Mouse (Mus musculus) adrenal gland, postnatal 14 days (tissue): ENCODE data around the gene Mmab. TPM values are rescaled to one million over a fixed set of nuclear protein-coding genes. Genes with fewer than 3 reads are reported as not detected.

Experiments used
- DNase-seq: peaks from one replicate; pipeline ENCODE4 v3.0.0; 2021; ENCODE audit warnings: mixed read lengths
- microRNA-seq, 2 experiments: library from miRNA; unstranded; fragments of <30 nt; microRNA quantifications; one replicate each; pipeline ENCODE4 v1.2.0; 2021
- total RNA-seq: library from RNA; stranded (reverse); gene quantifications from 2 replicates; pipeline ENCODE4 v1.2.3, GENCODE M21; 2021

Gene Mmab
- total RNA-seq, 1 experiment from 2014 or later = 18.0 TPM

DNA sequence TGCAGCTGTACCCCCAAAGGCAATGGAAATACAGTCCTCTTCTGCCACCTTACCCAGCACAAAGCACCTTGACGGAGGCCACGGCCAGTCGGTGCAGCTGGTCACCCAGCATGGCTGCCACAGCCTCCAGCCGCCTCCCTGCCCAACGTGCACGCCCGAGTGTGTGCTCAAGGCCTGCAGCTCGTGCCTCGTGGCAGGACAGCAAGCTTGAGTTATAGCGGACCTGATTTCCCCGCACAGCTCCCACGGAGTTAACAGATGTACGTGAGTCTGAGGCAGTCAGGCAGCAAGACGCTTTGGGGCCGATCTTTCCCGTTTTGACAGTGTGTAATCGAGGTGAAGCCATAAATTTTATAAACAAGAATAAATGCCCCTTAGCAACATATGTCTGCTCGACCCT lies 15.2 kb downstream of the Mmab start:
- no peak for DNase-seq

DNA sequence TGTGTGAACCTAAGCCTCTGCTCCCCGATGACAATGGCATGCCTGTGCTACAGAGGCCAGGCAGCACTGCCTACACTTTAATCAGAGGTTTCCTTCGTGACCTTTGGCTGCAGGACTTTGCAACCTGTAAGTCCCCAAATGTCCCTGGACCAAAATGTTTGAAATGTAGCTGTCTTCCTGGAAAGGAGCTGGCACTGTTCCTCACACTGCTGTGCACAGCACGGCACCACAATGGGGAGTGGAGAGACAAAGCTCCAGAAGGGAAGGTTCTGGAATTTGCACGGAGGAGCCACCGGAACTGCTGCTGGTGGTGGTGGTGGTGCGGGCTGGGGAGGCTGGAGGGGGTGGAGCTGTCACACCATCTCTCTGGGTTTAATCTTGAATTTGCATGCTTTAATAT lies 17.1 kb downstream of the Mmab start:
- no peak for DNase-seq

DNA sequence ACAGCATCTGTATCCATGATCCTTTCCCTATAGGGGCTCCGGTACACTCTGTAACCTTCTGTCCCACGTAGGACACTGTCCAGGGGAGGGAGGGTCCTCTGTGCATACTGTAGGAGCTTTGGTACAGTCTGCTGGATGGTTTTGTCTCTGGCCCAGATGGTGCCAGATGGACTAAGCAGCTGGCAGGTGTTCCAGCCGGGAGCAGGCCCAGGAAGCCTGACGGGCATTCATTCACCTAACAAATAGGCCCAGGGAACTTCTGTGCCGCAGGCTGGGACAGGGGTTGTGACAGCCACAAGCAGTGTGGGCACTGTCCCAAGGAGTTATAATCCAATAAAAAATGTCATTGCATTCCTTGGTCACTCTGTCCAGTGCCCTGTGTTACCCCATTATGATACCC lies 19.9 kb downstream of the Mmab start:
- DNase-seq = no peak

DNA sequence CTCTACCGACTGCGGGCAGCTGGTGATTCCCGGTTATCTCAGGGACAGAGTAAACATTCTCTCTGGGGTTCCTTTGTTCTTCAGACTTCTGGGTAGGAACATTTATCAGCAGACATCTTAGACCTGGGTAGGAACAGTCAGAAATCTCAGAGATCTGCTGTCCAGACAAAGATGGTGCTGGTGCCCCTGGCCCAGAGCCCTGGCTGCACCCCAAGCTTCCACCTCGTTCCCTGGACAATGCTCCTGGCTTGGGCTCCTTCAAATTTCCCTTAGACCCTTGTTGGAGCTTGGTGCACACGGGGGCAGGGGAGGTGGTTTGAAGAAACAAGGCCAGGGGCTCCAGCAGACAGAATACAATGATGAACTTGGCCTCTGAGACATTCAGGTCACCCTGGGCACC lies 21.3 kb downstream of the Mmab start:
- no peak for DNase-seq

DNA sequence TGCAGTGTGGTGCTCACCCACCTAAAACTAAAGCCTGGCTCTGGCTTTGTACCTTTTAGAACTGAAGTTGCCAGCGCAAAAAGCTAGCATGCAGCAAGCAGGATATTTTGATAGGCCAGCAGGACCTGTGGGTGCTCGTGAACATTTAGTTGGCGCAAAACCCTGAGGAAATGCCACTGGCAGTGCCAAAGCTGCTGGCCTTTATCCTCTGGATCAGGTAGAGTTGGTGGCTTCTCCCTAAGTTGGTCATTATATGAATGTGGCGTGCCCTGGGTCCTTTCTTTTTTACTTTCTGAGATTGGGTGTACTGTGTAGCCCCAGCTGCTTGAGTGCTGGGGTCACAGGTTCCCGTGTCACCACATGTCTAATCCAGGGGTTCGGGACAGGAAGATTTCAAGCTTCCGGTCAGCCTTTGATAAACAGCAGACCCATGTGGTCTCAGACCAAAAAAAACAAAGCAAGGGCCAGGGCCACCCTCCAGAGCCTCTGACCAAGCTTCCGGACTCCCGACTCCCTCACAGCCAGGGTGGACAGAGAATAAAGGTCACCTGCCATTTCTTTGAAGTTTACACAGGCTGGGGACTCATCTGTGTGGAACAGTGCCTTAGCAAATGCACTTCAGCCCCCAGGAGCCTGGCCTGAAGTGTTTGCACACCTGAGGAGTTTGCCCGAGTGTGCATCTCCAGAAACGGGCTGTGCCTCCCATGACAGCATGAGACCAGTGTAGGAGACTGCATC lies 22.1 kb downstream of the Mmab start:
- no peak for DNase-seq

DNA sequence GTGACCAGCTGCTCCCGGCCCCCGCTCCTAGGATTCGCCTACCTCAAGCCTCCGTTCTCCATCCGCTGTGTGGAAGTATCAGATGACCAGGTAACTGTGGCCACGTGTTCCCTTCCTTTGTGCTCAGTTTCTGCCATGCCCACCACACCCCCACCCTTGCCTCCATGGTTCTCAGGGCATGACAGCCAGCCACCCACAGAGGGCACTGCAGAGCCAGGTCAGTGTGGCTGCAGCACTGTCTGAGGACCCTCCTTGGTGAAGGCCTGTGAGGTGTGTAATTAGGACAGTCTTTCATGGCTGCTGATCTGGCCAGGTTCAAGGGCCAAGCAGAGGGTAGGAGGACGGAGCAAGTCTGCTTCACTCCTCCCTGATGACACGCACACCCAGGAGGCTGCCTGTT lies 25.3 kb downstream of the Mmab start:
- DNase-seq = peak; percentile 50

DNA sequence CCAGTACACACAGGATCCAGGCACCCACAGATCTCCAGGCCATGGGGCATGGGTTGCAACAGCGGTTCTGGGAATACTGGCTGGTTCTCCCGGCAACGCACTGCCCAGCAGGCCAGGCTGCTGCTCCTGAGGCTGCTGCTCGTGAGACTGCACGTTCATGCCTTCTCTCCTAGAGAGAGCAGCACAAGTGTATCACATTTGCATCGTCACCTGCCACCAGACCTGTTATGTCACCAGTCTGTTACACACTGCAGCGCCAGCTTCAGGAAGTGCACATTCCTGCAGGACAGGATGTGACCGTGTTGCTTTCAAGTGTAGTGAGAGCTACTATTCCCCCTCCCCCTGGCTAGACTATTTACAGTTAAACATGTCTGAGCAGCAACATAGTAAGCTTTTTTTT lies 27.0 kb downstream of the Mmab start:
- DNase-seq = no peak

DNA sequence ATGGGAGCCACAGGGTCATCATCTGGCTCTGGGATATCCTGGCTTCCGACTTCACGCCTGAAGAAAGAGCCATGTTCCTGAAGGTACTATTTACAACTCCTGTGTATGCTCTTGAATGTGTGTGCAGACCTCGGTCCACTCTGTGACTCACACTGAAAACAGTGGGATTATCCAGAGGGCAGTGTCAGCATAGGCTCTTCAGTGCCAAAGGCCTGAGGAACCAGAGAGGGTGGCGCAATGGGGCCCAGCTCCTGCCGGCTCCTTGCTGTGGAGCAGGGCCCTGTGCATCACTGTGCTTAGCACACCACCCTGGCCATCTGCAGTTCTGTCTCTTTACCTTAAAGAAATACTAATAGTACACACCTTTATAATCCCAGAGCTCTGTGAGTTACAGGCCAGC lies 28.3 kb downstream of the Mmab start:
- no peak for DNase-seq

DNA sequence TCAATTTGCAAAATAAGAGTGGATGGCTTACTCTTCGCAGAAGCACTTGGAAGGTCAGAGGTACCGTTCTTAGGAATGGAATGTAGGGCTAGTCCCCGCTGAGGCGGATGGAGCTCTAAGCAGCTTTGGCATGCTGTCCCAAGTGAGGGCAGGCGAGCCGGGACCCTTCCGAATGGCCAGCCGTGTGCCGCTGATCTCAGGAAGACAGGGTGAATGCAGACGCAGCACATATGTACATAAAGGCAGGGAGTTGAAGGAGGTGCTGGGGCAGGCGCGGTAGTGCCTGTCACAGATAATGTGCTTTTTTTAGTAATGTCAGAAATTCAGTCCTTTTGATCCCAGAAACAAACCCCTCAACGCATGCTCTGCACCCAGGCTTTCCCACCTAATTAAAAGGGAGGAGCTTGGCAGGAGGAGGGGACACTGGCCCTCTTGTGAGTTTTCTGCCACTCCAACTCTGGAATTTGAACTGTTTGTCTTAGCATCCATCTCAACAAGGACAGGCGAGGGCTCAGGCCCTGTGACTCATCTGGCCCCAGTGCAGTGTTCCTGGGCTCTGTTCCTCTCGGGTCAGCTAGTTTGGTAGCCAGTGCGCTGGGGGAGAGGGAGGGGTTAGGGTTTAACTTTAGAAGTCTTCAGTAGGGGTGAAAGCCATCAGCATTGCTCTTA lies 30.7 kb downstream of the Mmab start:
- DNase-seq = peak; percentile 67

DNA sequence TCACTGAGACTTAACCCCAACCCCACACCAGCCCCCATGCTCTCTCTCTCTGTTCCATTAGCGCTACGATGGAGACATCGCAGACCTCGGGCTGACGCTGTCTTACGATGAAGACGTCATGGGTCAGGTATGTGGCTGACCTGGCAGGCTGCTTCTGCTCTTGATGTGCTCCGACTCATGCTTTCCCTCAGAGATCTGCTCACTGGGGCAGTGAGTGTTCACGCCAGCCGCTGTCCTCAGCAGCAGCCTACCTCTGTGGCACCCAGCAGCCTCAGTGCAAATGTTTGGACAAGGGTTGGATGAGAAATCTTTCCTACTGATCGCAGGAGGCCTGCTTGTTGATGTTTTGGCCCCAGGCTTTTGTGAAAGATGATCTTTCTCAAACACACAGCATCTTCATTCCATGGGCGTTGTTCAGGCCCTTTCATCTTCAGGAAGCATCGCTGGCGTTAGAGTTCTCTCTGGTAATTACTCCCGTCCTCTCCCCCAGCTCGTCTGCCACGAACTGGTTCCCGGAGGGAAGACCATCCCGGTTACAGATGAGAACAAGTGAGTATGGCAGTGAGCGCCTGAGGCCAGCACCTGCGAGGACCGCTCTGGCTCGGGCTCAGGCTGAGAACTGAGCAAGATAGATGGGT lies 31.4 kb downstream of the Mmab start:
- DNase-seq = no peak

DNA sequence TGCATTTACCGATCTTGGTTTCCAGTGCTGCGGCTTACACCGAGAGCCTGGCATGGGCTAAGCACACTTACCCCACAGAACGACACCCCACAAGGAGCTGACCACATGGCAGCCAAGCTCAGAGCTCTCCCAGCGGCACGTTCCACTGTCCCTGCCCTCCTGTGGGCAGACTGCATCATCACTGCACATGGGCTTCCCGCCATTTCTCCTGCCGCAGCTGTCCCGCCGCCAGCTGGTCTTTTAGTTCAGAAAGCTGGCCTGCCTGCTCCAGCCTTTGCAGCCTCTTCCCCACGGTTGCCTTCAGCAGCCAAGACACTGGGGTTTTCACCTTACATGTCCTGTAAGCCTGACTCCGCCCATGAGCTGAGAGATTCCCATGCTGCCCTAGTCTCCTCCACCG lies 33.4 kb downstream of the Mmab start:
- no peak for DNase-seq

DNA sequence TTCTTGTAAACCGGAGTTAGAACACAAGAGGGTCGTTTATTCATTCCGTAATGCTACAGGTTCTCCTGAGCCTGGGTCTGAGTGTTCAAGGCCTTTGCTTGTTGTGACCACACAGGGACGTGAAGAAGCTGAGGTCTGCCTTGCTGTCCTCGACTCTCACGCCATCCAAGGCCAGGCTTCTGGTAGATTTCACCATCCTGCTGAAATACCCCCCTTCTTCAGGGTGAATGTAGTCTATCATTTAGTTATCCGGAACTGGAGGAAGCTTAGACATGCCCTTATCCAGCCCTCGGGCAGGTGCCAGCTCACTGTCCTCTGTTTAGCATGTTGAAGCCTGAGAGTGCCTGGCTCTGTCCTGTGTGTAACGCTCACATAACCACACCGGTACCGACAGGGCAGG lies 35.0 kb downstream of the Mmab start:
- peak; percentile 65 for DNase-seq

DNA sequence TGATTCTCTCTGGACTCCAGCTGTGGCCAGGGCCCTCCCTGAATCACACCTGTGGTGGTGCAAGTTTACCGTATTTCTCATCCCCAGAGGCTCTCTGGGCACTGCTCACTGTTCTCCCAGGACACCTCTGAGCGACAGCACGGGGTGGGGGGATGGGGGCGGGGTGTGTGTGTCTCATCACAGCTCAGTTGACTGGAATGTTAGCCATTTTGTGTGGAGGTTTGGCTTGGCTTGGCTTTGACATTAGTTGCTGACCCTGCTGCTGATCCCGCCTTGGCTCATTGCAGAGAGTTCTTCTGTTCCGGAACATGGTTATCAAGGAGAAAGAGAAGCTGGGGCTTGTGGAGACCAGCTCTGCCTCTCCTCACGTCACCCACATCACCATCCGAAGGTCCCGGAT lies 36.0 kb downstream of the Mmab start:
- no peak for DNase-seq

DNA sequence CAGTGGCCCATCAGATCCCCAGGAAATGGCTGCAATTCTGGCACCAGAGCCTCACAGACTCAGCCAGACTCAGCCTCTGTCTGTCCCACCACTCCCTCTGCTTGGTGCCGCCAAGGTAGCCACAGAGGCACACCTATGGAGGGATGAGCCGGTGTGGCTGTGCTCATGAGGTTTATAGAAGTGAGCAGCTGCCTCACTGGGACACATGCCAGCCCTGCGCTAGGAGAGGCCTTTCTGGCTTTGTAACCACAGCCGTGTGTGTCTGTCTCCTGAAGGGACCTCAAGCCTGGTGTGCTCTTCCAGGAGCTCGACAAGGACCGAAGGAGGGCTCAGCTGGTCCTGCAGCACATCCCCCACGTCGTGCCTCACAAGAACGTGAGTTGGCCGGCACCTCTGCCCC lies 36.6 kb downstream of the Mmab start:
- DNase-seq = peak; percentile 42

DNA sequence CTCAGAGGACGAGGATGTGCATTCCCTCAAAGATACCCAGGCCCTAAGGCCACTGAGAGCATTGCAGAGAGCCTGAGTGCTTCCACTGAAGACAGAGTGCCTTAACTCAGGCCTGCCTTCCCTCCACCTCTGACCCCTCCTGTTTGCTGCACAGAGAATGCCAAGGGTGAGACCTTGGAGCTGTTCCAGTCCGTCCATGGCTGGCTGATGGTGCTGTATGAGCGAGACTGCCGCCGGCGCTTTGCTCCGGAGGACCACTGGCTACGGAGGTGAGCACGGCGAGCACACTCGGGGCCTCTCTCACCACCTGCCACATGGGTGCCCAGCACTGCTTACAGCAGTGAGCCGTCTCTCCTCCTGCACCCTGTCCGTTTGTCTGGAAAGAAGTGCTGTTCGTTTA lies 37.3 kb downstream of the Mmab start:
- DNase-seq = peak; percentile 88

DNA sequence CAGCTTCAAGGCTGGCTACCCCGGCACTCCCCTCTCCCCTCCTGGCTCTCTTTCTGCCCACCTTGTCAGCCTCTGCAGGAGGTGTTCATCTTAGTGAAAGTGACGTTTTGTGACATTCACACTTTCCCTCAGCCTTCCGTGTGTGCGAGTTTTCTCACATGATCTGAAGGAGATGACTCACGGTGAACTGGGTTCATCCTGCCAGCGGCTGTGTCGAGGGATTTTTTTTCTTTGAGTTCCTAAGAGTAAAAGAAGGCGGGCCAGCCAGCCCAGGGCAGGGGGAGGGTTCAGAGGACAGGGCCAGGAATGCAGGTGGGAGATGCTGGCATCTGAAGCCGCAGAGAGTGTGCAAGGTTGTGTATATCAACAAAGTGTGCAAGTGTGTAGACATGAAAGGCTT lies 50.7 kb downstream of the Mmab start:
- DNase-seq = no peak

DNA sequence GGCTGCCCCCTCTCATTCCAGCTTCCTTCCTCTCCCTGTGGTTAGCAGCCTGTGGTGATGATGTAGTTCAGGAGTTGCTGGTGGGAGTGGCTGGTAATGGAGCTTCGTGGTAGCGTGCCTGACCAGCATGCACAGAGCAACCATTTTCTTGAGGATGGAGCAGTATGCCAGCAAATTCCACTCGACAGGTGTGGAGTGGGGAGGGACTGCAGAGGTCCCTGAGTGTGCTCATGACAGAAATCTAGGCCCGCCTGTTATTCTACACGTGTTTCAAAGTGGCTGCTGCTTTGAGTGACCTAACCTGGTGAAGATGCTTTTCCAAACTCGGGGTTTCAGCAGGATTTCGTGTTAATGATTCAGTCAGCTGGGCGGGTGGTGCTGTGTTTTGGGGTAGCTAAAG lies 59.4 kb downstream of the Mmab start:
- DNase-seq = no peak

DNA sequence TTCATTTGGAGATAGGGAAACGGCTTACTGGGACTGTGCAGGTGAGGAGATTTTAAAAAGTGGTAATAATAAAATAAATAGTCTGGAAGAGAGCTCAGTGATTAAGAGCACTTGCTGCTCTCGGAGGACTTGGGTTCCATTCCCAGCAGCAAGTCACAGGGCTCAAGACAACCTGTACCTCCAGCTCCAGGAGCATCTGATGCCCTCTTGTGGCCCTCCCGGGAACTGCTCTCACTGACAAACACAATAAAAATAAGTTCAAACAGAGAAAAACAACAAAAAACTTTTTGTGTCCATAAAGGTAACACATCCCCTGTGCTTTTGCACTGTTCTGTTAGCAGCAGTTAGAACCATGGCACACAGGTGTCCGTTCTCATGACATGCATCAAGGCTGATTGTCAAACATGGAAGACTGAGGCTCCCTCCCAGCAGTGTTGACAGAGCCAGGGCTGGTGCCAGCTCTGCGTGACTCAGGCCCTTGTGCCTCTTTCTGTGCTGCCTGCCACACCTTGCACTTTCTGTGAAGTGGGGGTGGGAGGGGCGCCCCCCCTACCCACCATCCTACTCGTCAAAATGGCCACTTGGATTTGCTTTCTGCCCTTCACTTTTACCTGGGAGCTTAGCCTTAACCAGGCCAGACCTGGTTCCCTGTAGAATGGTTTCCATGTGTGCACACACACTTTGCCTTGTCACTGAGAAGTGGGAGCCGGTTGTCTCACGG lies 60.5 kb downstream of the Mmab start:
- peak; percentile 61 for DNase-seq

Small RNA genes lying within 50 kb of the gene (microRNA-seq; reads per million reads assigned to microRNA genes)
- gene Mir7027 = 0.38 to 0.43 reads per million in 2 experiments

Other genes with a start within 250 kb of the Mmab start
- gene Foxn4, start 170.3 kb downstream of the Mmab start, total RNA-seq = not detected in 2 replicates
- 0.63 and 1.6 TPM in 2 replicates for gene Myo1h, start 154.9 kb downstream of the Mmab start, total RNA-seq
- 65.5 and 75.1 TPM in 2 replicates for gene Kctd10, start 63.6 kb downstream of the Mmab start, total RNA-seq
- gene Ube3b, start 63.5 kb downstream of the Mmab start, total RNA-seq = 61.5 and 74.2 TPM in 2 replicates
- 22.0 and 23.2 TPM in 2 replicates for gene Mvk, start 209 bp upstream of the Mmab start, total RNA-seq
- 55.8 and 77.0 TPM in 2 replicates for gene Fam222a, start 124.0 kb upstream of the Mmab start, total RNA-seq
- gene Trpv4, start 214.4 kb upstream of the Mmab start, total RNA-seq = 2.1 and 3.6 TPM in 2 replicates
- 39.2 and 41.7 TPM in 2 replicates for gene Gltp, start 246.9 kb upstream of the Mmab start, total RNA-seq